Mouse (Mus musculus) forebrain, postnatal 0 days (tissue): ENCODE measurements around the gene Fos. TPM values are rescaled to one million over a fixed set of nuclear protein-coding genes. Genes with fewer than 3 reads are reported as not detected.

Experiments used
- ATAC-seq: fragments of 200-750 bp; cut with Nextera tagmentation; 2 replicates; pipeline ENCODE4 v1.8.0; 2017; ENCODE audit warnings: mild to moderate bottlenecking, moderate library complexity
- DNase-seq: peaks from one replicate; pipeline ENCODE4 v3.0.0-alpha.2; 2015
- H3K27ac ChIP-seq: fragments of 300-500 bp; sonication (generic); 2 replicates; pipeline ENCODE4 v1.5.1; 2014; ENCODE audit warnings: low read depth, mild to moderate bottlenecking, antibody characterized with exemption, low read length, moderate library complexity, mixed read lengths
- H3K27me3 ChIP-seq: fragments of 300-500 bp; sonication (generic); 2 replicates; pipeline ENCODE4 v1.6.1; 2014; ENCODE audit warnings: mild to moderate bottlenecking, low read length, mixed read lengths; ENCODE audit not compliant: insufficient read depth
- H3K36me3 ChIP-seq: fragments of 300-500 bp; sonication (generic); 2 replicates; pipeline ENCODE4 v1.6.1; 2014; ENCODE audit warnings: mild to moderate bottlenecking, moderate library complexity; ENCODE audit not compliant: insufficient read depth
- H3K4me1 ChIP-seq: fragments of 300-500 bp; sonication (generic); 2 replicates; pipeline ENCODE4 v1.6.1; 2014; ENCODE audit warnings: antibody characterized with exemption; ENCODE audit not compliant: insufficient read depth
- H3K4me2 ChIP-seq: fragments of 300-500 bp; sonication (generic); 2 replicates; pipeline ENCODE4 v1.6.1; 2014; ENCODE audit warnings: low read depth, mild to moderate bottlenecking, moderate library complexity
- H3K4me3 ChIP-seq: fragments of 300-500 bp; sonication (generic); 2 replicates; pipeline ENCODE4 v1.5.1; 2014; ENCODE audit warnings: low read depth, low read length, mixed read lengths
- H3K9ac ChIP-seq: fragments of 300-500 bp; sonication (generic); 2 replicates; pipeline ENCODE4 v1.6.1; 2014; ENCODE audit warnings: mild to moderate bottlenecking
- H3K9me3 ChIP-seq: fragments of 300-500 bp; sonication (generic); 2 replicates; pipeline ENCODE4 v1.6.1; 2016; ENCODE audit warnings: low read length
- CTCF ChIP-seq: sonication (generic); IDR thresholded peaks from 2 replicates; pipeline ENCODE4 v1.5.1; 2016; ENCODE audit warnings: antibody characterized with exemption, control low read depth, low read depth
- WGBS: fragments of 180-500 bp; shearing (Covaris S2); extraction: QIAGEN DNeasy Blood & Tissue Kit; methylation state at CpG from one replicate; pipeline ENCODE4 v1.1.7; 2014; 5-methylcytosine and 5-hydroxymethylcytosine counted together
- polyA plus RNA-seq: library from polyadenylated mRNA; unstranded; fragments of >200 nt; fragmentation: Nextera tagmentation; extraction: Ambion mirVana; gene quantifications from 2 replicates; pipeline ENCODE4 v1.2.1, GENCODE M21; 2015
- total RNA-seq: library from RNA; depleted of rRNA; stranded (reverse); fragments of >200 nt; gene quantifications from 2 replicates; pipeline ENCODE4 v1.2.3, GENCODE M21; 2014

Fos gene
- total and polyA plus RNA-seq, 2 experiments from 2014 or later, result 9.3 to 18.0 TPM

DNA sequence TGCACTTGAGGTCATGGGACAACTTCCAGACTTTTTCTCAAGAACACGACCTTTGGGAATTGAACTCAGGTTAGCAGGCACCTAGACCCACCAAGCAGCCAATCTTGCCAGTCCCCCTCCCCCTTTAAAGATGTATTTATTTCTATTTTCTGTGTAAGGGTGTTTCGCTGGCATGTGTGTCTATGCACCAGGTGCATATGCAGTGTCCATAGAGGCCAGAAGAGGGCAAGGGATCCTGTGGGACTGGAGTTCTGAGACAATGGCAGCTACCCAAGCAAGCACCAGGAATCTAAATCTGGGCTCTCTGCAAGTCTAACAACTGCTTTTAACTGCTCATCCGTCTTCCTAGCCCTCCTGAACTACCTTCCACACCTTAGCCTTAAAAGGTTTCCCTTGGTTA is 4.1 kb downstream of the Fos start:
- H3K4me3 ChIP-seq, result no peak overlapping the region
- no peaks in the 10 kb centered on the region for H3K9me3 ChIP-seq
- H3K27me3 ChIP-seq, result peaks cover 10% of the 10 kb centered on the region; the same call in 1 of the 2 replicates
- TF ChIP-seq CTCF, result no peak
- H3K4me1 ChIP-seq, result no peaks in the 10 kb centered on the region
- no peak overlapping the region for H3K4me2 ChIP-seq
- 72% methylated on average over 3 of the region's 3 CpGs for WGBS
- ATAC-seq (no peak), DNase-seq (no peak)
- H3K9ac ChIP-seq, result no peak overlapping the region
- no peaks in the 10 kb centered on the region for H3K36me3 ChIP-seq
- no peak overlapping the region for H3K27ac ChIP-seq

- H3K9ac ChIP-seq, result no peak overlapping the region
- no peak overlapping the region for H3K4me3 ChIP-seq
- H3K4me2 ChIP-seq, result no peak overlapping the region
- no peaks in the 10 kb centered on the region for H3K9me3 ChIP-seq
- H3K4me1 ChIP-seq, result no peaks in the 10 kb centered on the region
- ATAC-seq, result no peak
- no peak for DNase-seq
- peaks cover 10% of the 10 kb centered on the region; the same call in 1 of the 2 replicates for H3K27me3 ChIP-seq
- H3K36me3 ChIP-seq, result no peaks in the 10 kb centered on the region
- 76% methylated on average over 7 of the region's 7 CpGs for WGBS
- TF ChIP-seq CTCF, result no peak
- H3K27ac ChIP-seq, result no peak overlapping the region
Measured at GRCm38 (mm10) chr12:85478696-85479095, 5.0 kb downstream of the Fos start.

DNA sequence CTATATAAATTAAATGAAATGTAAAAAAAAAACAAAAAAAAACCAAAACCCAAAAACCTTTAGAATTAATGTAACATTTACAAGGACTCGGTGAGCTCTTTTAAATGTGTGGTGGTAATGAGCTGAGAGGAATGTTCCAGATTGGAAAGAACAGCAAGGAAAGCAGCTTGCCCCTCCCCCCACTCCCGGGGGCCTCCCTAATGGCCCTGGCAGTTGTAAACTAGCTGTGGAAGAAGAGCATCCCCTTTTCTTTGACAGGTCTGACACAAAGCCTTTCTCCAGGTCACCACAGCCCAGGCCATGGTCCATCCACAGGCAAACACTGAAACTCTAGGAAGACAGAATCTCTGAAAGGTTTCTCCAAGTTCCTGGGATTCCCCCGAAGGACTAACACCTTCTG is 5.5 kb downstream of the Fos start:
- Histone ChIP-seq H3K9me3 (no peaks in the 10 kb centered on the region), H3K4me1 (no peaks in the 10 kb centered on the region), H3K4me3 (no peak overlapping the region), H3K9ac (no peak overlapping the region), H3K27me3 (peaks cover 10% of the 10 kb centered on the region; the same call in 1 of the 2 replicates), H3K27ac (no peak overlapping the region), H3K36me3 (no peaks in the 10 kb centered on the region), H3K4me2 (no peak overlapping the region)
- 47% methylated on average over 3 of the region's 3 CpGs for WGBS
- no peak for DNase-seq
- no peak for ATAC-seq
- TF ChIP-seq CTCF, result no peak

- TF ChIP-seq CTCF, result peak; percentile 50
- ATAC-seq, result no peak
- Histone ChIP-seq H3K4me2 (no peak overlapping the region), H3K27me3 (peaks cover 6% of the 10 kb centered on the region; the same call in 1 of the 2 replicates), H3K27ac (no peak overlapping the region), H3K9me3 (no peaks in the 10 kb centered on the region), H3K36me3 (no peaks in the 10 kb centered on the region), H3K4me3 (no peak overlapping the region), H3K4me1 (no peaks in the 10 kb centered on the region; the same call in 1 of the 2 replicates), H3K9ac (no peak overlapping the region)
- WGBS, result 30% methylated on average over 4 of the region's 4 CpGs
- peak; percentile 18 for DNase-seq
Measured at GRCm38 (mm10) chr12:85483155-85483554, 9.5 kb downstream of the Fos start.

GRCm38 (mm10) chr12:85484655-85485054 is 11.0 kb downstream of the Fos start:
- Histone ChIP-seq H3K9me3 (no peaks in the 10 kb centered on the region), H3K4me2 (no peak overlapping the region), H3K36me3 (no peaks in the 10 kb centered on the region), H3K9ac (no peak overlapping the region), H3K27ac (no peak overlapping the region), H3K27me3 (peaks cover 6% of the 10 kb centered on the region; the same call in 1 of the 2 replicates), H3K4me1 (no peaks in the 10 kb centered on the region; the same call in 1 of the 2 replicates), H3K4me3 (no peak overlapping the region)
- TF ChIP-seq CTCF, result no peak
- WGBS, result 81% methylated on average over 2 of the region's 2 CpGs
- DNase-seq (no peak), ATAC-seq (no peak)

DNA sequence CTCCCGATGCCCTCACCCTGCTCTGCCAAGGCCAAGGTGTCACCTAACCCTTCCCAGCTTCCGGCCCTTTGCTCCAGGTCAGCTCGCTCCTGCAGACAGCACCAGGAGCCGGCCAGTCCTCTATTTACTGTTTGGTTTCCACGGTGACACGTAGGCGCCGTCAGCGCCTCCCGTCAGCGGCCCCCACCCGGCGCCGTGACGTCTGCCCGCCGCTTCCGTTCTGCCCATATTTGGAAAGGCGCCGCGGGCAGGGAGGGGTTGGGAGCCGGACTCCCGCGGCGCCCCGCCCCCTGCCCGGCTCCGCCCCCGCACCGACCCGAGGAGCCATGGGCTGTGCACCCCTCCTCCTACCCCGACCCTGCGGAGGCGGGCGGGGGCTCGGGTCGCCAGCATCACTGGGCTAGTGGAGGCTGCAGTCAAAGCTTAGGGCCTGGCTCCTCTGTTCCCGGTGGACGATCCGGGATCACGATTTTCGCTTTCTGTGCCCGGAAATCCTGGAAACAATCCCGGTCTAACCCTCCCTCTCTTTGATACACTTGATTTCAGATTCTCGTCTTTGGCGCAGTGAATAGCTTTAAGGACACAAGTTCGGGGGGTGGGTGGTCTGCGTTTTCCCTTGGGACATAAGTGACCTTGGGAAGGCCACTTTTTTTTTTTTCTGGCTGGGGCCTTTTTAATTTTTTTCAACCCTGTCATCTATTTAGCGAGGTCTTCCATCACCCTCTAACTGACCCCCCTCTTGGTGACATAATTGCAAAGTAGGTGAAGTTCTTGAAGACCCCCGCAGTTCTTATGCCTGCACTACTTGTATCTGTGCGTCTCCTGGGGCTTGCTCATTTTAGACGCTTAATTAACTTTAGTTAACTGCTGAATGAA is 12.4 kb downstream of the Fos start:
- H3K9me3 ChIP-seq, result no peaks in the 10 kb centered on the region
- H3K27ac ChIP-seq, result peak overlapping the region; percentile 71
- H3K27me3 ChIP-seq, result peaks cover 6% of the 10 kb centered on the region; the same call in 1 of the 2 replicates
- under 1% methylated on average over 52 of the region's 52 CpGs for whole genome bisulfite sequencing
- peak overlapping the region; percentile 69 for H3K9ac ChIP-seq
- peak overlapping the region; percentile 79 for H3K4me3 ChIP-seq
- peak overlapping the region; percentile 70 for H3K4me2 ChIP-seq
- no peaks in the 10 kb centered on the region; the same call in 1 of the 2 replicates for H3K4me1 ChIP-seq
- no peaks in the 10 kb centered on the region for H3K36me3 ChIP-seq
- no peak for TF ChIP-seq CTCF
- ATAC-seq (peak; percentile 97), DNase-seq (peak; percentile 97)

DNA sequence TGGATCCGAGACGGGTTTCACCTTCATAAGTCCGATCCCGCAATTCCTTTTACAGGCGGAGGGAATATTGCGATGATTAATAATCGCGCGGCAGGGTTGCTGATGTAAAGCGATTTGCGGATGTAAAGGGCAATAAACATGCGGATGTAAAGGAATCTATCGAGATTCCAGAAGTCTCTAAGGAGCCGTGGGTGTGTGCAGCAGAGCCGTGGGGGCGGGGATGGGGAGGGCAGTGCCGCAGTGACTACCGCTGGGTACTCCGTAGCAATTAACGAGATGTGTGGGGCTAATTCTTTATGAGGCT is 13.0 kb downstream of the Fos start:
- peaks cover 6% of the 10 kb centered on the region; the same call in 1 of the 2 replicates for H3K27me3 ChIP-seq
- no peaks in the 10 kb centered on the region for H3K36me3 ChIP-seq
- H3K9me3 ChIP-seq, result no peaks in the 10 kb centered on the region
- H3K9ac ChIP-seq, result peak overlapping the region; percentile 69; the same call in 1 of the 2 replicates
- H3K4me2 ChIP-seq, result peak overlapping the region; percentile 70
- DNase-seq (no peak), ATAC-seq (no peak)
- under 1% methylated on average over 20 of the region's 20 CpGs for WGBS
- peak overlapping the region; percentile 79 for H3K4me3 ChIP-seq
- TF ChIP-seq CTCF, result no peak
- no peaks in the 10 kb centered on the region; the same call in 1 of the 2 replicates for H3K4me1 ChIP-seq
- no peak overlapping the region for H3K27ac ChIP-seq
